In genomic region chr7:109083113-109083812, GRCm38 (mm10) we compare ENCODE assay signal across 8 mouse cellular contexts. TPM values are rescaled to one million over a fixed set of nuclear protein-coding genes. Genes with fewer than 3 reads are reported as not detected.
DNase-seq lines count a peak whose midpoint lies in the region; ATAC-seq and TF ChIP-seq lines count a peak whose summit lies in the region.

Gene Ric3, minus strand, starts transcription at chr7:109083331.

- intact Hi-C loops in heart, postnatal 14 days (cut with DNase I), result no loop called here

- peak within 1 kb of the TSS; percentile 88 for H3K4me3 ChIP-seq in forebrain, embryonic 15.5 days
- peak within 1 kb of the TSS; percentile 65 for H3K4me3 ChIP-seq in liver, embryonic 12.5 days
- H3K4me3 ChIP-seq in olfactory bulb, adult 2 months (ENCODE audit: insufficient read depth, low read depth, low read length), result peak within 1 kb of the TSS; percentile 70

- H3K9me3 ChIP-seq in forebrain, embryonic 15.5 days, result no peaks in the 10 kb centered on the region
- H3K9me3 ChIP-seq in liver, embryonic 12.5 days (replicated peaks), result no peaks in the 10 kb centered on the region

- H3K36me3 ChIP-seq in forebrain, embryonic 15.5 days, result no peaks in the 10 kb centered on the region
- no peaks in the 10 kb centered on the region for H3K36me3 ChIP-seq in liver, embryonic 12.5 days

- H3K9ac ChIP-seq in forebrain, embryonic 15.5 days (replicated peaks), result peak within 1 kb of the TSS; percentile 70
- peak within 1 kb of the TSS; percentile 37 for H3K9ac ChIP-seq in liver, embryonic 12.5 days

- peak within 1 kb of the TSS; percentile 75 for H3K4me2 ChIP-seq in forebrain, embryonic 15.5 days (replicated peaks)
- peak within 1 kb of the TSS; percentile 75 for H3K4me2 ChIP-seq in liver, embryonic 12.5 days

- H3K27me3 ChIP-seq in forebrain, embryonic 15.5 days, result no peaks in the 10 kb centered on the region
- peaks cover 34% of the 10 kb centered on the region for H3K27me3 ChIP-seq in liver, embryonic 12.5 days (replicated peaks)

- DNase-seq in R1 (ENCODE audit: low read depth, low spot score), result peak; percentile 67
- peak; percentile 90 for DNase-seq in cerebellum, adult 11-12 months
- DNase-seq in heart, postnatal 14 days, result peak; percentile 1 to 6
- peak; percentile 27 to 35 for DNase-seq in kidney, postnatal 4 days

- WGBS in forebrain, embryonic 15.5 days, result 3% methylated on average over 47 of the region's 50 CpGs
- WGBS in liver, embryonic 12.5 days (ENCODE audit: insufficient replicate concordance), result 5% methylated on average over 50 of the region's 50 CpGs
- 3% methylated on average over 50 of the region's 50 CpGs for WGBS in olfactory bulb, adult 2 months

- H3K27ac ChIP-seq in forebrain, embryonic 15.5 days (replicated peaks), result peak within 1 kb of the TSS; percentile 34; the same call in 1 of the 2 replicates
- H3K27ac ChIP-seq in liver, embryonic 12.5 days, result no peak within 1 kb of the TSS
- no peak within 1 kb of the TSS for H3K27ac ChIP-seq in olfactory bulb, adult 2 months (ENCODE audit: insufficient read depth, low read depth, low read length)

- TF ChIP-seq CTCF in olfactory bulb, adult 2 months (IDR thresholded peaks at IDR 0.05; ENCODE audit: insufficient read depth, low read depth, low read length), result no peak

- H3K4me1 ChIP-seq in forebrain, embryonic 15.5 days, result peaks cover 20% of the 10 kb centered on the region
- H3K4me1 ChIP-seq in liver, embryonic 12.5 days, result peaks cover 13% of the 10 kb centered on the region
- no peaks in the 10 kb centered on the region for H3K4me1 ChIP-seq in olfactory bulb, adult 2 months (ENCODE audit: control insufficient read depth, insufficient read depth, low read length)

- TF ChIP-seq POLR2A in olfactory bulb, adult 2 months (IDR thresholded peaks at IDR 0.05; ENCODE audit: insufficient read depth, low read depth, low read length), result peak; percentile 45; the same call in 1 of the 2 replicates

- peak; percentile 97 for ATAC-seq in forebrain, embryonic 15.5 days (replicated peaks)
- ATAC-seq in liver, embryonic 12.5 days, result peak; percentile 40
- no peak for ATAC-seq in inflammation-experienced regulatory T-cells, adult 6 months

RNA-seq across cellular contexts. Expression of gene Ric3, which starts in this region (rescaled TPM):
- polyA plus RNA-seq in forebrain, embryonic 15.5 days (2015; fragmentation: Nextera tagmentation; extraction: Ambion mirVana), result 28.2 and 30.4 TPM in 2 replicates
- under 1 TPM; 0.55 to 0.95 TPM for total RNA-seq in heart, postnatal 14 days (2021)
- polyA plus RNA-seq in liver, embryonic 12.5 days (2016; fragmentation: Nextera tagmentation; extraction: Ambion mirVana), result 0.93 and 1.1 TPM in 2 replicates
- not detected in 2 replicates for polyA plus RNA-seq in olfactory bulb, adult 2 months (2012; ENCODE audit: insufficient read depth, insufficient read length, low replicate concordance, missing spikeins)
- not detected for polyA plus RNA-seq in inflammation-experienced regulatory T-cells, adult 6 months (2017; shearing (Covaris generic))

Comparison
In these comparisons a context has a peak if more than half of its experiments do, and no peak if none do; other contexts are left out.
1. Peak in DNase-seq in heart, postnatal 14 days; RNA of the gene not detected or under 1 TPM.
2. DNase-seq: peak in every context shown above with its lines; median percentile 90 in cerebellum, adult 11-12 months; 67 in R1; 31 in kidney, postnatal 4 days; 4 in heart, postnatal 14 days.